Mouse (Mus musculus) ES-E14 (cell line): Measurements from ENCODE around the gene Tgds. TPM values are rescaled to one million over a fixed set of nuclear protein-coding genes. Genes with fewer than 3 reads are reported as not detected.
"Not testable (repeated sequence)": the region's sequence is repeated elsewhere in the genome, so short reads cannot be mapped to it uniquely, and the experiment has no call there.

Source experiments
- DNase-seq: peaks from one replicate; pipeline ENCODE4 v3.0.0-alpha.2; 2013; ENCODE audit warnings: low read depth, low spot score
- H3K27ac ChIP-seq: 2 replicates; pipeline ENCODE4 v1.5.1; 2012; ENCODE audit warnings: low read depth, mild to moderate bottlenecking, low read length, moderate library complexity, mixed read lengths; ENCODE audit not compliant: poor library complexity, insufficient read depth, severe bottlenecking
- H3K36me3 ChIP-seq: 2 replicates; pipeline ENCODE4 v1.6.1; 2012; ENCODE audit warnings: mild to moderate bottlenecking, low read length, moderate library complexity, mixed read lengths; ENCODE audit not compliant: control insufficient read depth, poor library complexity, insufficient read depth, severe bottlenecking
- H3K4me1 ChIP-seq, 2 experiments: fragments of 150-350 bp in 1 of 2; sonication (generic) in 1 of 2; 2 replicates each; pipeline ENCODE4 v1.6.1; 2012; ENCODE audit warnings: low read length in 2 of 2, mild to moderate bottlenecking in 1 of 2, mixed read lengths in 1 of 2; ENCODE audit not compliant: control insufficient read depth in 2 of 2, insufficient read depth in 2 of 2, poor library complexity in 1 of 2
- H3K4me3 ChIP-seq, 2 experiments: fragments of 150-350 bp in 1 of 2; sonication (generic) in 1 of 2; 2 replicates each; pipeline ENCODE4 v1.5.1; 2012; ENCODE audit warnings: low read length in 2 of 2, low read depth in 1 of 2, mild to moderate bottlenecking in 1 of 2, mixed read lengths in 1 of 2; ENCODE audit not compliant: insufficient read depth in 1 of 2, poor library complexity in 1 of 2, severe bottlenecking in 1 of 2
- H3K9ac ChIP-seq: 2 replicates; pipeline ENCODE4 v1.6.1; 2012; ENCODE audit warnings: low read depth, mild to moderate bottlenecking, low read length, mixed read lengths; ENCODE audit not compliant: poor library complexity, insufficient read depth, severe bottlenecking
- H3K9me3 ChIP-seq: fragments of 150-350 bp; sonication (generic); 2 replicates; pipeline ENCODE4 v1.6.1; 2012; ENCODE audit warnings: low read depth, mild to moderate bottlenecking, low read length; ENCODE audit not compliant: control insufficient read depth, insufficient read depth
- CHD2 ChIP-seq: IDR thresholded peaks from 2 replicates; pipeline ENCODE4 v1.6.1; 2014; ENCODE audit warnings: mild to moderate bottlenecking, low read depth, low read length, inconsistent platforms
- HCFC1 ChIP-seq: IDR thresholded peaks from 2 replicates; pipeline ENCODE4 v1.6.1; 2012; ENCODE audit warnings: low read length, inconsistent platforms, borderline replicate concordance; ENCODE audit not compliant: insufficient read depth
- MAFK ChIP-seq: IDR thresholded peaks from 2 replicates; pipeline ENCODE4 v1.6.1; 2014; ENCODE audit warnings: mild to moderate bottlenecking, low read depth, low read length, inconsistent platforms; ENCODE audit not compliant: insufficient read depth
- ZC3H11A ChIP-seq: IDR thresholded peaks from 2 replicates; pipeline ENCODE4 v1.6.1; 2012; ENCODE audit warnings: low read depth, mild to moderate bottlenecking, inconsistent platforms, low read length, borderline replicate concordance
- ZNF384 ChIP-seq: IDR thresholded peaks from 2 replicates; pipeline ENCODE4 v1.6.1; 2012; ENCODE audit warnings: low read depth, low read length, inconsistent platforms
- in situ Hi-C, 2 experiments: fragments of 600-800 bp; cut with MboI; formaldehyde crosslinking; loops; one replicate each; pipeline ENCODE4 v1.15.1; 2025; ENCODE audit warnings: low sequenced_read_pairs in 2 of 2, inconsistent platforms in 1 of 2; ENCODE audit not compliant: unreplicated experiment in 2 of 2
- total RNA-seq: library from RNA; depleted of rRNA; stranded (reverse); fragments of 300-350 nt; gene quantifications from 2 replicates; pipeline ENCODE4 v1.2.3, GENCODE M21; 2012

The Tgds gene
- total RNA-seq, 1 experiment: 3.4 TPM

GRCm38 (mm10) chr14:118162640-118163039 lies 30.1 kb upstream of the Tgds start:
- no peak overlapping the region for H3K9ac ChIP-seq
- no peaks in the 10 kb centered on the region for H3K4me1 ChIP-seq
- no peak overlapping the region for H3K4me3 ChIP-seq
- H3K36me3 ChIP-seq: peaks cover 8% of the 10 kb centered on the region; the same call in 1 of the 2 replicates
- in situ Hi-C loops: no loop called here
- no peaks in the 10 kb centered on the region for H3K9me3 ChIP-seq
- TF ChIP-seq ZNF384 (no peak), MAFK (no peak), HCFC1 (no peak), ZC3H11A (no peak), CHD2 (no peak)
- no peak for DNase-seq
- no peak overlapping the region for H3K27ac ChIP-seq

- no peak for TF ChIP-seq HCFC1
- no peak for TF ChIP-seq MAFK
- TF ChIP-seq CHD2: no peak
- no peak for TF ChIP-seq ZC3H11A
- TF ChIP-seq ZNF384: no peak
- in situ Hi-C loops: no loop called here
- Histone ChIP-seq H3K9ac (no peak overlapping the region), H3K27ac (no peak overlapping the region), H3K4me3 (no peak overlapping the region), H3K9me3 (no peaks in the 10 kb centered on the region), H3K36me3 (peaks cover 9% of the 10 kb centered on the region; the same call in 1 of the 2 replicates), H3K4me1 (no peaks in the 10 kb centered on the region)
- no peak for DNase-seq
Measured at GRCm38 (mm10) chr14:118161751-118162150, 29.2 kb upstream of the Tgds start.

GRCm38 (mm10) chr14:118157146-118157545 lies 24.6 kb upstream of the Tgds start:
- no peak overlapping the region for H3K27ac ChIP-seq
- H3K9me3 ChIP-seq: no peaks in the 10 kb centered on the region
- no peaks in the 10 kb centered on the region for H3K4me1 ChIP-seq
- H3K9ac ChIP-seq: no peak overlapping the region
- H3K4me3 ChIP-seq: no peak overlapping the region
- DNase-seq: no peak
- H3K36me3 ChIP-seq: peaks cover 23% of the 10 kb centered on the region; the same call in 1 of the 2 replicates
- TF ChIP-seq ZC3H11A (no peak), HCFC1 (no peak), CHD2 (no peak), ZNF384 (no peak), MAFK (no peak)
- in situ Hi-C loops: no loop called here

GRCm38 (mm10) chr14:118156740-118157139 lies 24.2 kb upstream of the Tgds start:
- TF ChIP-seq ZC3H11A: no peak
- no peak for TF ChIP-seq MAFK
- no peak for TF ChIP-seq ZNF384
- TF ChIP-seq HCFC1: no peak
- no peak for TF ChIP-seq CHD2
- H3K36me3 ChIP-seq: peaks cover 25% of the 10 kb centered on the region; the same call in 1 of the 2 replicates

GRCm38 (mm10) chr14:118156056-118156455 lies 23.5 kb upstream of the Tgds start:
- DNase-seq, H3K9me3 ChIP-seq, H3K27ac ChIP-seq, H3K4me3 ChIP-seq, H3K4me1 ChIP-seq, in situ Hi-C loops, H3K9ac ChIP-seq: not testable (repeated sequence)
- peaks cover 25% of the 10 kb centered on the region; the same call in 1 of the 2 replicates for H3K36me3 ChIP-seq

More at GRCm38 (mm10) chr14:118156740-118157139, 24.2 kb upstream of the Tgds start:
- Histone ChIP-seq H3K4me3 (no peak overlapping the region), H3K9me3 (no peaks in the 10 kb centered on the region), H3K9ac (no peak overlapping the region), H3K4me1 (no peaks in the 10 kb centered on the region), H3K27ac (no peak overlapping the region)
- DNase-seq: no peak
- in situ Hi-C loops: no loop called here
